Mouse (Mus musculus): ENCODE results near the gene Mrgprx2.
"Not testable (repeated sequence)": the region's sequence is repeated elsewhere in the genome, so short reads cannot be mapped to it uniquely, and the experiment has no call there.

Gene Mrgprx2

DNA sequence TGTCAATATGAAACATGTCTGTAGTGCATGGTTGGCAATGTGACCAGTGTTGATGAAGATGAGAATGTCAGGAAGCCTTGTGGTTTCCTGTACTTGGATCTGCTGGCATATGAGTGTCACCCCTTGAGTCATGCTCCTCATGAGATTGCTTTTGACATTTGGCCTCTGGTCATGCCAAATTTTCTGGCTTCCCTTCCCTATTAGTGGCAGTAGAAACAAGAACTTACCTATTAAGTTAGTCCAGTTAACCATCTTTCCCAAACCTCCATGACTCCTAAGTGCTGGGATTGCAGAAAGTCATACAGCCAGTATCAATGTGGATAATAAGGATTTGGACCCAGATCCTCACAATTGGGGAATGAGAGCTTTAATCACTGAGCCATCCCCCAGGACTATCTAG lies at the start of gene Mrgprx2:
TSS of gene Mrgprx2 (minus strand) at position 101 of the 400 bp plus-strand sequence.
- DNase-seq (ENCODE audit: low spot score): no peak

DNA sequence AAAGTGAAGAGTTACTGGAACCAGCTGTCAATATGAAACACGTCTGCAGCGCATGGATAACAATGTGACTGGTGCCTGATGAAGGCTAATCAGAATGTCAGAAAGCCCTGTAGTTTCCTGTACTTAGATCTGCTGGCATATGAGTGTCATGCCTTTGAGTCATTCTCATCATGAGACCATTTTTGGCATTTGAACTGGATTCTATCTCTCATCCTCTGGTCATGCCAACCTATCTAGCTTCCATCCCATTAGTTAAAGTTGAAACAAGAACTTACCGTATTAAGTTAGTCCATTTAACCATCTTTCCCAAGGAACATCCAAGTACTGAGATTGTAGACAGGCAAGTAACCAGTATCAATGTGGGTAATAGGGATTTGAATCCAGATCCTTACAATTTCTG lies 42.9 kb downstream of the Mrgprx2 start, which contains the start of gene Mrgprb1:
TSS of gene Mrgprb1 (minus strand) at position 101 of the 400 bp plus-strand sequence.
- no peak for DNase-seq (ENCODE audit: low spot score)

DNA sequence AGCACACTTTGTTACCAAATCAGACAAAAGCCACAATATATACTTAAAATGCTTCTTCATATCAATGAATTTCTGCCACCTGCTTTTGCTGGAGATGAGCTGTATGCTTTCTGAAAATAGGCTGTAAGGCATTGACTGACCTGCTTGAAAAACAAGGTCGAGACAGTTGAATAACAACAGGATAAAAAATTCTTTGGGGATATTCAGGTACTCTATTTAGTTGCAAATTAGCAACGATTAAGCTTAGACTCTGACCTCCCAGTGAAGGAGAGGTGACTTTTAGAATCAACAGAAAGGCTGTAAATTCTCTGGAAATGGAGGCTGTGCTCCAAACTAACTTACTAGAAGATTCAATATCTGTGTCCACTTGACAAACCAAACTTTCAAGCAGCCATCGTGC lies 62.5 kb downstream of the Mrgprx2 start:
- no peak for DNase-seq (ENCODE audit: low spot score)

DNA sequence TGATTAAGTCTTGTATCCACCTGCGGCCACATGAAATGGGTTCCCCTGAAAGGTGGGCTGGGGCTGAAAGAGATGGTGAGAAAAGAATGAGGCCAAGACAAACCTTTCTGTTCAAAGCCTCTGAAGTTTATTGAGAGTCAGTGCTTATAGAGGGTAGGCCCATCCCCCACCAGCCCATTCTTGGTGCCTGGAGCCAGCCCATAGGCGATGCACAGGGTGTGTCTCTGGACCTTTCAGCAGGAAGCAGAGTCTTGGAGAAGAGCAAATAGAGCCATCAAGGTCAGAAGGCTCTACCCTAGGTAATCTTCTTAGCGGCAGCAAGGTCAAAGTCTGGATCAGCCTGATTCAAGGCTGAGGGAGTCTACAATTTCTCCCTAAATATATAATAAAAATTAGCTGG lies 63.2 kb downstream of the Mrgprx2 start:
- not testable (repeated sequence) for DNase-seq (ENCODE audit: low spot score)

Measured in retina, embryonic 14.5 days (tissue).